Mouse (Mus musculus): ENCODE results near the gene Clpsl2. TPM values are rescaled to one million over a fixed set of nuclear protein-coding genes. Genes with fewer than 3 reads are reported as not detected.

Gene Clpsl2
- polyA plus RNA-seq, 1 experiment = not detected

DNA sequence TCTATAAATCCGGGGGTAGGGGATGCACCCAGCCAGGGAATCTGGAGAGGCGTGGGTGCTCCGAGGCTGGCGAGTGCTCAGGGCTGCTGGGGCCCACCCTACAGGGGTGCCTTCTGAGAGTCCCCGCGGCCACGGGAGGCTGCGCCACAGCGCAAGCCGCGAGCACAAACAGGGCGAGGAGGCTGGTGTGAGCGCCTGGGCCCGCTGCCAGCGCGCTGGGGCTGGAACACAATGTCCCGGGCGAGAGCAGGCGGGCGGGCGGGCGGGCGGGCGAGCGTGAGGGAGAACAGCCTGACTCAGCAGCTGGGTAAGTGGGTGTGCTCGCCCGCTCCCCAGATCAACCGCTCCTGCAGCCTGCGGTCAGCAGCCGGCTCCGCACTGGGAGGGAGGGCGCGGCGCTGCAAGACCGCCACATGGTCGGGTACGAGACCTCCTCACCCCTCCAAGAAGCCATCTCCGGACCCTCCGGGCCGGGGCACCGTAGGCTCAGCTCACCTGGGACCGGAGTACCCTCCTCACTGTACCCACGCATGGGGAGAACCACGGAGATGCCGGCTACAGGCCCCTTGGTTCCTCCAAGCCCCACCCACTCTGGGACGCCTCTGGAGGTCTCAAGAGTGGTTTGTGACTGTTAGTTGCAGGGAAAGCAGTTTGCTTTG lies 31.1 kb upstream of the Clpsl2 start:
- no peak overlapping the region for H3K4me3 ChIP-seq (replicated peaks)
- peaks cover 9% of the 10 kb centered on the region for H3K4me1 ChIP-seq (ENCODE audit: control insufficient read depth)
- H3K9me3 ChIP-seq (ENCODE audit: control insufficient read depth, low read length) = no peaks in the 10 kb centered on the region
- H3K36me3 ChIP-seq (ENCODE audit: control insufficient read depth) = no peaks in the 10 kb centered on the region
- TF ChIP-seq TAL1 (IDR thresholded peaks at IDR 0.05; ENCODE audit: low read length) (no peak), GATA1 (IDR thresholded peaks at IDR 0.05; ENCODE audit: low read length) (no peak)
- peaks cover 56% of the 10 kb centered on the region for H3K27me3 ChIP-seq (ENCODE audit: control insufficient read depth)

DNA sequence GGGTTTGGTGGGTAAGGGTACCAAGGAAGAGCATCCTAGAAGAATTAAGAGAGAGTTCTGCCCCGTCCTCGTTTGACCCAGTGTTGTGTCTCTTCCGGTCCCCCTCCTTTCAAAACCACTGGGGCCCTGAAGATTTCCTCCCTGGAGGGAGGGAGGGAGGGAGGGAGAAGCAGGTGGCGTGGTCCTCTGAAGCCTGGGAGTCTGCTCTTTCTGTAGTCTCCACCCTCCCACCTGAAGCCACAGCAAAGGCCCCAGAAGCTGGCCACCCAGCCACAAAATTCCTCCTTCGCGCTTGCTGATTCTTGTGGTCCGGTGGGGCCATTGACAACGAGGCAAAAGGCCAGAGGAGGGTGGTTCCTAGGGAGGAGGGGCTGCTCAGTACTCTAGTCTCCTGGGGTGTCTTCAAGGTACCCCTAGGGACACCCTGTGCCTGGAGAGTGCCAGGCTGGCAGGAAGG lies 30.6 kb upstream of the Clpsl2 start:
- Histone ChIP-seq H3K4me3 (replicated peaks) (no peak overlapping the region), H3K27me3 (ENCODE audit: control insufficient read depth) (peaks cover 62% of the 10 kb centered on the region), H3K9me3 (ENCODE audit: control insufficient read depth, low read length) (no peaks in the 10 kb centered on the region), H3K4me1 (ENCODE audit: control insufficient read depth) (peaks cover 10% of the 10 kb centered on the region), H3K36me3 (ENCODE audit: control insufficient read depth) (no peaks in the 10 kb centered on the region)
- TF ChIP-seq GATA1 (IDR thresholded peaks at IDR 0.05; ENCODE audit: low read length) (no peak), TAL1 (IDR thresholded peaks at IDR 0.05; ENCODE audit: low read length) (no peak)

DNA sequence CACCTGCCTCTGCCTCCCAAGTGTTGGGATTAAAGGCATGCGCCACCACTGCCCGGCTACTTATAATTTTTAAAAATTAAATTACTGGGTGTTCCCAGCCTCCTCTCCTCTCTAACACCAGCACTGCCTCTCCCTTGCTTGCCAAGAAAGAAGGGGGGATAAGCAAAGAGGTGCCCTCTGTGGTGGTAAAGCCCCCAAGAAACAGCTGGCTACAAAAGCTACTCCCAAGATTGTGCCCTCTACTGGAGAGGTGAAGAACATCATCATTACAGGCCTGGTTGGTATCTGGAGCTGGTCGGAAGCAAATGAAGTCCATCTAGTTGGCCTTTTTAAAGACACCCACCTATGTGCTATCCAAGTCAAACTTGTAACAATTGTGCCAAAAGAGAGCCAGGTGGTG lies 29.4 kb upstream of the Clpsl2 start:
- TF ChIP-seq TAL1 (IDR thresholded peaks at IDR 0.05; ENCODE audit: low read length) (no peak), GATA1 (IDR thresholded peaks at IDR 0.05; ENCODE audit: low read length) (no peak)
- H3K27me3 ChIP-seq (ENCODE audit: control insufficient read depth) = peaks cover 73% of the 10 kb centered on the region
- H3K36me3 ChIP-seq (ENCODE audit: control insufficient read depth) = no peaks in the 10 kb centered on the region
- H3K9me3 ChIP-seq (ENCODE audit: control insufficient read depth, low read length) = no peaks in the 10 kb centered on the region
- H3K4me3 ChIP-seq (replicated peaks) = no peak overlapping the region
- H3K4me1 ChIP-seq (ENCODE audit: control insufficient read depth) = peaks cover 10% of the 10 kb centered on the region

DNA sequence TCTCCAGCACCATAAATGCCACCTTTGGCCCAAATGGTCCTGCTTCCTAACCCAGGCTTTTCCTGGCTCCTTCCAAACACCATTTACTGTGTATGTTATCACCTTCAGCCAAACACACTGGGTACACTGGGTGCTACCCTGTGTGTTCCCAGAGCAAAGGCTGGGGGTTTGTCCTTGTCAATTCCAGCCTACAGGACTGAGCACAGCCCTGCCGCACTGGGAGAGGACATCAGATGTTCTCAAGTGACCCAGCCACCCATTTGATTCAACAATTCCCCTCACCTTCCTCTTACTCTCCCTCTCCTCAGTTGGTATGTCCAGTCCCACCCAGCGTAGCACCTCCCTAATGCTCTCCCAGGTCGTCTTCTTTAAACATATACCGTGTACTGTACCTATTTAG lies 28.6 kb upstream of the Clpsl2 start:
- H3K9me3 ChIP-seq (ENCODE audit: control insufficient read depth, low read length) = no peaks in the 10 kb centered on the region
- TF ChIP-seq TAL1 (IDR thresholded peaks at IDR 0.05; ENCODE audit: low read length) (no peak), GATA1 (IDR thresholded peaks at IDR 0.05; ENCODE audit: low read length) (no peak)
- H3K27me3 ChIP-seq (ENCODE audit: control insufficient read depth) = peaks cover 72% of the 10 kb centered on the region
- no peaks in the 10 kb centered on the region for H3K36me3 ChIP-seq (ENCODE audit: control insufficient read depth)
- peaks cover 10% of the 10 kb centered on the region for H3K4me1 ChIP-seq (ENCODE audit: control insufficient read depth)
- no peak overlapping the region for H3K4me3 ChIP-seq (replicated peaks)

DNA sequence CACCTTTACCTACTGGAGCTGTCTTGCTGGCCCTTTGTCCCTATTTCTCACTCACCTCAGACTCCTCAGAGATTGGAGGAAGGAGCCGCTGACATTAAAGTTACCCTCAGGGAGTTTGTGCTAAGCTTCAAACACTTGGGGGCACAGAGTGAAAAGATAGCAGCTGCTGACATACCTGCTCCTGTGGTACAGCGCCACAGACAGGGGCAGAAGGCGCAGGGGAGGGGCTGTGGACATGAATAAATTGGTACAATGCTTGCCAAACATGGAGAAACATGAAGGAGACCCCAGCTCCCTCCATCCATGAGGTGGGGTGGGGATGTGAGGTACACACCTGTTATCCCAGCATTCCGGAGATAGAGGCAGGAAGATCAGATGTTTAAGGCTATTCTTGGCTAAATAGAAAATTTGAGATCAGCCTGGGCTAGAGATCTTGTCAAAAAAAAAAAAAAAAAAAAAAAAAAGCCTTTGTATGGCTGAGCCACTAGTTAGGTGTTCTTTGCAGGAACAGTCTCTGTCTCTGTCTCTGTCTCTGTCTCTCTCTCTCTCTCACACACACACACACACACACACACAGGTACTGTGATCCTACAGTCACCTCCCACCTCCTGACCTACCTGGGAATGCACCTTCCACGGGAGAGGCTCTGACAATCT lies 28.0 kb upstream of the Clpsl2 start:
- H3K9me3 ChIP-seq (ENCODE audit: control insufficient read depth, low read length) = no peaks in the 10 kb centered on the region
- no peaks in the 10 kb centered on the region for H3K36me3 ChIP-seq (ENCODE audit: control insufficient read depth)
- peaks cover 67% of the 10 kb centered on the region for H3K27me3 ChIP-seq (ENCODE audit: control insufficient read depth)
- TF ChIP-seq TAL1 (IDR thresholded peaks at IDR 0.05; ENCODE audit: low read length) (no peak), GATA1 (IDR thresholded peaks at IDR 0.05; ENCODE audit: low read length) (no peak)
- peaks cover 9% of the 10 kb centered on the region for H3K4me1 ChIP-seq (ENCODE audit: control insufficient read depth)
- no peak overlapping the region for H3K4me3 ChIP-seq (replicated peaks)

DNA sequence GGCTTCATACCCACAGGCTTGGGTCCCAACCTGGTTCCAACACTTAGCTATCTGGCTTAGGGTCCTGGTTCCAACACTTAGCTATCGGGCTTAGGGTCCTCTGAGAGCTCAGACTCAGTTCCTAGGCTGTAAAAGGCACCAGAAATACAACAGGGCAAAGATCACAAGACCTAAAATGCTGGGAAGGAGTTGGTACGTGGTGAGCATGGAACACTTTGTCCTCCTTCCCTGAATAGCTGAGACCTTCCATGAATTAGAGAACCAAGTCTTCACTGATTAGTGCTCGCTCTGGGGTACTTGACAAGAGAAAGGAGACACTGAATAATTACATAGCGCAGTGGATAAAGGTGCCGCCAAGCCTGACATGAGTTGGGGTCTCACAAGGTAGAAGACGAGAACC lies 27.3 kb upstream of the Clpsl2 start:
- H3K4me1 ChIP-seq (ENCODE audit: control insufficient read depth) = peaks cover 9% of the 10 kb centered on the region
- H3K4me3 ChIP-seq (replicated peaks) = no peak overlapping the region
- H3K9me3 ChIP-seq (ENCODE audit: control insufficient read depth, low read length) = no peaks in the 10 kb centered on the region
- peaks cover 62% of the 10 kb centered on the region for H3K27me3 ChIP-seq (ENCODE audit: control insufficient read depth)
- TF ChIP-seq TAL1 (IDR thresholded peaks at IDR 0.05; ENCODE audit: low read length) = no peak
- TF ChIP-seq GATA1 (IDR thresholded peaks at IDR 0.05; ENCODE audit: low read length) = no peak
- H3K36me3 ChIP-seq (ENCODE audit: control insufficient read depth) = no peaks in the 10 kb centered on the region

DNA sequence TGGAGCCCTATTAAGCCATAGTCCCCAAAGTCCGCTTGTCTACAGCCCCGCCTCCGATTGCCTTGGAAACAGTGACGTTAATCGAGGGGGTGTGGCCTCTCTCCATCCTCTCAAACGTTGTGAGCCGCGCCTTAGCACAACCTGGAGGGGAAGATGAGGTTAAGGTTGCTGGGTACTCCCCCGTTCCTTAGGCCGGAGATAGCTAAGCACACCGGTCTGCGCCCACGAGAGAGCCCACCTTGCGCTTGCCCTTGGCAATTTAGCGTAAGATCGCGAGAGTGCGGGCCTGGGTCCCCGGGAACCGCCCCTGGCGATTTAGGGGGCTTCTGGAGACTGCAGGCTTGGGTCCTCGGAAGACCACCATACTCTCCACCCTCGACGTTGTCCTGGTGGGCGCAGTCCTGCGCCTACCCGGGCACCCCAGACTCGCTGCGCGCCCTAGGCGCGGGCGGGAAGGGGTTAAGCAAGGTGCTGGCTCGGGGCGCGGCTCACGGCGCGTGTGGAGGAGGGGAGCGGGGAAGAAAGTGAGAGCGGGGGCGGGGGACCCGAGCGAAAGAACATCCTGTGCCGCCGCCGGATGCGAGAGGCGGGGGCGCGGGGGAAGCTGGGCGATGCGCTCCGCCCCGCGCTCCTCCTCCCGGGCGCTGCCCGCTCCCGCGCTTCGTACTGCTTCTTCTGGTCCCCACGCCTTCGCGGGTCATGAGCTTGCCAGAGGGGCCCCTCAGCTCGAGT lies 26.4 kb upstream of the Clpsl2 start:
- Histone ChIP-seq H3K9me3 (ENCODE audit: control insufficient read depth, low read length) (no peaks in the 10 kb centered on the region), H3K36me3 (ENCODE audit: control insufficient read depth) (no peaks in the 10 kb centered on the region), H3K4me1 (ENCODE audit: control insufficient read depth) (peaks cover 9% of the 10 kb centered on the region), H3K27me3 (ENCODE audit: control insufficient read depth) (peaks cover 54% of the 10 kb centered on the region), H3K4me3 (replicated peaks) (peak overlapping the region; percentile 40)
- TF ChIP-seq GATA1 (IDR thresholded peaks at IDR 0.05; ENCODE audit: low read length) (no peak), TAL1 (IDR thresholded peaks at IDR 0.05; ENCODE audit: low read length) (no peak)

DNA sequence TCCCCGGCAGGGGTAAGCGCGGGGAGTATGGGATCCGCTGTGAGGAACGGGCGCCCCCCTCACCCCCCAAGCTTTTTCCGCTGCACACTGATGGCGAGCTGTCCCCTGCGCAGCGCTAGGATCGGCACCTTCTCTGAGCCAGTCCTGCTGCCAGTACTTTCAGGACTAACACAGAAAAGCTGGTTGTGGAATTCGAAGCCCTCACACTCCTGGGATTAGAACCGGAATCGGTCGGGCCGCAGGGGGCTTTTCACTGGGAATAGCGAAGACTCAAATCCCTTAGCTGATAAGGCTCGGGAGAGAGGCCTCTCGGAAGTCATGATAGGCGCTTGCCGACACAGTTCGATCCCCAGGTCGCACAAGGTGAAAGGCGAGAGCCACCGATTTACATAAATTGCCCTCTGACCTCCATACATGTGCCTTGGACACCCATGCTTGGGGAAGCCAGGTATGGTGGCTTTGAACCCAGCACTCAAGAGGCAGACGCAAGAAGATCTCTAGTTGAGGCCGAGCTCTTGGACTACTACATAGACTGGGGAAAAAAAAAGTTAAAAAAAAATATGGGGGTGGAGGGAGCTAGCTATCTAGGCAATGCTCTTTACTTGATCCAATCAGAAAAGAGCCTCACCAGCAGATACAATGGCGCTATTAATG lies 25.7 kb upstream of the Clpsl2 start:
- no peaks in the 10 kb centered on the region for H3K9me3 ChIP-seq (ENCODE audit: control insufficient read depth, low read length)
- H3K4me3 ChIP-seq (replicated peaks) = peak overlapping the region; percentile 40
- H3K27me3 ChIP-seq (ENCODE audit: control insufficient read depth) = peaks cover 47% of the 10 kb centered on the region
- no peak for TF ChIP-seq GATA1 (IDR thresholded peaks at IDR 0.05; ENCODE audit: low read length)
- no peak for TF ChIP-seq TAL1 (IDR thresholded peaks at IDR 0.05; ENCODE audit: low read length)
- H3K4me1 ChIP-seq (ENCODE audit: control insufficient read depth) = peaks cover 9% of the 10 kb centered on the region
- no peaks in the 10 kb centered on the region for H3K36me3 ChIP-seq (ENCODE audit: control insufficient read depth)

Data from erythroblast, embryonic 14.5 days (primary cell).